Mouse (Mus musculus) thymus, postnatal 0 days (tissue): Measurements from ENCODE around the gene Ikzf1. TPM values are rescaled to one million over a fixed set of nuclear protein-coding genes. Genes with fewer than 3 reads are reported as not detected.

ENCODE experiments used
- DNase-seq: peaks from one replicate; pipeline ENCODE4 v3.0.0-alpha.2; 2015; ENCODE audit warnings: low spot score
- polyA plus RNA-seq: library from polyadenylated mRNA; unstranded; fragments of >200 nt; fragmentation: Nextera tagmentation; extraction: Ambion mirVana; gene quantifications from 2 replicates; pipeline ENCODE4 v1.2.1, GENCODE M21; 2015

Ikzf1 gene
- polyA plus RNA-seq, 1 experiment from 2014 or later, result 91.7 TPM

DNA sequence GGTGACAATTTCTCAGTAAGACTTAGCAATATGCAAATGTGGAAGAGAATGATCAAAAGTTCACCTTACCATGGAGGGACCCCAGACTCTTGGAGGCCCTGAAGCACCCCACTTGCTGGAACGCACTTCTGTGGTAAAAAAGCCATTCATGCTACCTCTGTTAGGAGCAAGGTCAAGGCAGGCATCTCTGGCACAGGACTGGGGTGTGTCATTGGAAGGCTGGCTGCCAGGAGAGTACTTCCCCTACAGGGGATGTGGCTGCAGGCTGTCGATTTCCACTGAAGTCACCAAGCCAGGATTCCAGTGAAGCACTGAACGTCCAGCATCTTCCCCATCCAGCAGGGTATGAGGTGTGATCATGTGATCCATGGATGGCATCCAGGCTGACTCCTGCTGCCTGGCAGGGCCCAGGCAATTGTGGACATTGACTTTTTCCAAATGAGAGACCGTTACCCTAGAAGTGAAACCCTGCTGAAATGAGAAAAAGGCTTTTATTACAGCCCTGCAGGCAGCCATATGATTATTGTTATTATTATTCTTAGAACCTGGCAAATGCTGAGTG, 32.9 kb downstream of the Ikzf1 start:
- no peak for DNase-seq

DNA sequence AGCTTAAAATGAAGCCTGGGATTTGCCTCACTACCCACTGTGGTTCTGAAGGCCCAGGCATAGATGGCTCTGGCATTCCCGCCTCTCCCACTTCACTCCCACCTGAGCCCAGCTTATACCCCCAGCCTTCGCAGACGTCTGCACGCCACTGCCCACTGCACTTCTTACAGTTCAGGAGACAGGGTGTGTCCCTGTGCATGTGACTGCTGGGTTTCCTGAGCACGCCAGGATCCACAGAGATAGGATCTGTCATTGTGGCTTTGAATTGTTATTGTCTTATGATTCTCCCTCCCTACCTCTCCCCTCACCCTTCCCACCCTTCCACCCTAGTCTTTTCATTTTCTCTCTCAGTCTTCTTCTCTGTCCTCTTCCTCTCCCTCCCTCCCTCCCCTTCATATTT, 34.9 kb downstream of the Ikzf1 start:
- no peak for DNase-seq

- peak; percentile 79 for DNase-seq
These were observed 40.6 kb downstream of the Ikzf1 start for GRCm38 (mm10) chr11:11725252-11725875.

GRCm38 (mm10) chr11:11725876-11726525, 41.2 kb downstream of the Ikzf1 start:
- peak; percentile 88 for DNase-seq

- DNase-seq, result no peak
These were observed 42.0 kb downstream of the Ikzf1 start for GRCm38 (mm10) chr11:11726807-11727276.

GRCm38 (mm10) chr11:11727936-11728556, 43.2 kb downstream of the Ikzf1 start:
- DNase-seq, result no peak

DNA sequence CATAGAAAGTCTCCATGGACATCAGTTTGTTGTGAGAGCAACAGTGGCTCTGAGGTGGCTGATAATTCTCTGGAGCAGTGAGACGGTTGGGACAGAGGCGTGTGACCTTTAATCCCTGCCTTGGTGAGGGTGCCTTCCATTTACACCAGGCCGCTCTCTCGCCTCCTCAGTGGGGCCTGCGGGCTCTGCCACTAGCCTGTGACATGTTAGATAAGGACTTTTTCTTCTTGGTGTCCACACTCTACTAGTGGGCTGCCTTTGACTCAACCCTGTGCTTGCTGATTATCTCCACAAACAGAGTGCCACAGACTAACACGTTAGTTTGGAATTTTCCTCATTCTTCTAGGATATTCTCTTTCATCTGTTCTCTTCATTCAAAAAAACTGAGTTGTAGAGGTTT, 44.4 kb downstream of the Ikzf1 start:
- DNase-seq, result no peak

- DNase-seq, result no peak
These were observed 45.3 kb downstream of the Ikzf1 start for GRCm38 (mm10) chr11:11730062-11730461.

DNA sequence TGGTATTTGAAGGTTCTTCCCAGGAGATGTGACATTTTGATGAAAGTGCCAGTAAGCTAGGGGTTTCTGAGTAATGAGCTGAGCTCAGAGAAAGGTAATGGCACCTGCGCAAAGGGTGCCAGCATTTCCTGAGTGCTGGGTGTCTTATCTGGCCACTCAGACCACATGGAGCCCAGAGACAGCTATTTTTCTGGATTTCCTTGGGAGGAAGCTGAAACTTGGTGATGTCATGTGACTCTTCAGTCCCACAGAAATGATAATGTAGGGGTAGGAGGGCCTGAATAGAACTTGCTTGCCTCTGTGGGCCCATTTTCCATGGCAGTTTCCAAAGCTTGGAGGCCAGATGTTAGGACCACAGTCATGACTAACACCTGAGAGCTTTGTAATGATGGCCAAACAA, 46.9 kb downstream of the Ikzf1 start:
- no peak for DNase-seq

DNA sequence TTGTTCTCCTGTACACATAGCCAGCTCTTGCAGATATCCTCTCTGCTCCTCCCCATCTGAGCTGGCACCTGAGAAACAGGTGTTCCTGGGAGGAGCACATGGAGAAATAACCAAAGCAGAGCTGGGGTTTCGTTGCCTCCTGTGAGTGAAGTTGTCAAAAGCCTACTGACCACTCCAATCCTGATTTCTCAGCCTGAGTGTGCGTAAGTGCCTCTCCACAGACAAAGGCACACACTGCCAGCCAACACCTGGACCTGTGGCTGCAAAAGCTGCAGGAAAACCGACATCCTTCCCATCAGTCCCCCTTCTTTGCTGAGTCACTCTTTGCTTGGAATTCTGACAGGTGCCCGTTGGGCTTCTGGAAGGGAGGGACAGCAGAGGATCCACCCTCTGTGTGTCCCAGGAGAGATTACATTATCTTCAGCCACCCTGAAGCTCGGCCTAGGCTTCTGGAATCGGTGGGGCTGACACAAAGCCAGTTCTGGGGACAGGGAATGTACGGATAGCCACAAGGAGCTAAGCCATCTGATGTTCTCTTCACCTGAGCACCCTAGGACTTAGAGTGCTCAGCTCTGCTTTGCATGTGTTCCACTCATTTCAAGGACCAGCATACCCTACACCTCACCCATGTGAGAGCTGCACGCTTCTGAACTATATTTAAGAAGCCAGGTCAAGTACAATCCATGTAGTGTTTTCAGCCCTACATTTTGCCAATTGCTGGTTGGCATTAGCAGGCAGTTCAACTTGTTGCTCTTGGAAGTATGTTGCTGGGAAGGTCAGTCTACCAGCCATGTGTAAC, 48.4 kb downstream of the Ikzf1 start:
- DNase-seq, result no peak

- DNase-seq, result no peak
These were observed 50.4 kb downstream of the Ikzf1 start for GRCm38 (mm10) chr11:11735155-11735554.

DNA sequence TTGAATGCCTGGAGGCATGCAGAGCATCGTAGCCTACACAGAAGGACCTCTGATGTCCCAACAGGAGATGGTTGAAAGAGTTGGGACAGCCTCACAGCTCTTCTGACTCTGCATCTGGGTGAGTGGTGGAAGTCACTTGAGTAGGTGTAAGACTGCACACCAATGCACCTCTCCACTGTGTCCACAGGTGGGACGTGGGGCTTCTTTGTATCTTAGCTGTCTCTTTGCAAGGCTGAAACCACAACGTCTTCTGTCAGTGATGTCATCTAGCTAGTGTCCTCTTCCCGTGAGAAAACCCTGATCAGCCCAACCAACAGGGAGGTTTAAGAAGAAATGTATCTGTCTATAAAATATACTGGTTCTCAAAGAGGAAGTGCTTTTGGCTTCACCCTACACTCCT, 52.1 kb downstream of the Ikzf1 start:
- DNase-seq, result peak; percentile 48

- no peak for DNase-seq
These were observed 52.8 kb downstream of the Ikzf1 start for GRCm38 (mm10) chr11:11737562-11737961.

- DNase-seq, result peak; percentile 60
These were observed 54.3 kb downstream of the Ikzf1 start for GRCm38 (mm10) chr11:11739054-11739453.

DNA sequence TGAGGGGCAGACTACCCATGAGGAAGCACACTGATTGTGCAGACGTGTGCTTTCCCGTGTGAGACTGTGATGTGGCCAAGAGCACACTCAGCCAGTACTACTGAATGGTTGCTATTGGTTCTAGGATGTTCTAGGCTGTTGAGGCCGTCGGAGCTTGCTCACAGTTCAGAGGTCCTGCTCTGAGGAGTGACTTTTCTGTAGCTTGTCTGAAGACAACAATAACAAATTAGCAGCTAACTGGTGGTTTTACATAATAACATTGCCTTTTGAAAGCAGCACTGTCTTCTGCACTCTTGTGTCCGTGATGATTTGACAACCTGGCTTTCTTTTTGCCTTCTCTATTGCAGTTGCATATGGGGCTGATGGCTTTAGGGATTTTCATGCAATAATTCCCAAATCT, 55.8 kb downstream of the Ikzf1 start:
- peak; percentile 35 for DNase-seq

DNA sequence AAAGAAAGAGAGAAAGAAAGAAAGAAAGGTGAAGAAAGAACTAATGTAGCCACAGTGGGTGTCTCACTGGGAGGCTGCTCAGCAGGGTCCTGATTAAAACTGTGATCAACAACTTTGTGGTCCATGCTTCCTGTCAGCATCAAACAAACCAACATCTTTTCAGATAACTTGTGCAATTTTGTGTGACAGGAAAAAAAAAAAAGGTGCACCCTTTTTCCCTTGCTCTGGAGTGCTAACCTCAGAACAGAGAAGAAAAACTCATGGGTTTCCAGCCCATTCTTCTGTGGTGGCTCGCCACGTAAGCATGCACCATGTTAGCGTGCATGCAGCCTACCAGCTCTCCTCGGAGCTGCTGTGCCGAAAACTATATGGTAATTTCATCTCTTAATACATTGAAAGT, 56.8 kb downstream of the Ikzf1 start:
- peak; percentile 60 for DNase-seq

DNA sequence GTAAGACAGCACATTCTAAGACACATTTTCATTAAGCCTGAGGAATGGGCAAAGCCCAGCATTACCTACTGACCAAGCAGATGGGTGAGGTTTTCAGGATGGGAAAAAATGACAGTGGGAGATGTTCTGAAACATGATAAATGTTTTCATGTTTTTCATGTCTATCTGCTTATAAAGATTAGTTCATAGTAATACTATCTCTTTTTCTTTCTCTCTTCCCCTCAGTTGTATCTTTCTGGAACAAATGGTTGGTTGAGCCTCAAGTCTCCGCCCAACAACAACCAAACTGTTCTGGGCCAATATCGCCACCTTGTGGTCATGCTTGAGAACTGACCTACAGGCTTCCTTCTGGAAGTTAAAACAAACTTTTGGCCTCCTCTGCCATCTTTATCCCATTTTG, 57.8 kb downstream of the Ikzf1 start:
- DNase-seq, result peak; percentile 85

- DNase-seq, result no peak
These were observed 59.4 kb downstream of the Ikzf1 start for GRCm38 (mm10) chr11:11744222-11744621.

DNA sequence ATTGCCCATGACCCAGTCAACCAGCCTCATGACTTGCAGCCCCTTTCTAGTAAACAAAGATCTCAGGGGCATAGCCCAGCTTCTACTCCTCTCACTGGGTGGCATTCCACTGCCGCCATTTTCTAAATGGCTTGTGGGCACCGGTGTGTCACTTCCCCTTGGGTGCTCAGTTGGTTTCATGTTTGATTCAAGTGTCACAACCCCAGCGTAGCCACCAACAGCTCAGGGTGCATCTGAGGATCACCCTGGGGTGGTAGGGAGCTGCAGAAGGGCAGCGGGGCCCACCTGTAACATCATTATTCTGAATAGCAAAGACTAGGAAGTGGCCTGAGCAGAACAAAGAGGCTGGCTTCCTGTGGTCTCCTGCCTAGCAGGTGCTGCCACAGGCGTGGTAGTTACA, 66.3 kb downstream of the Ikzf1 start:
- no peak for DNase-seq

- no peak for DNase-seq
These were observed 68.1 kb downstream of the Ikzf1 start for GRCm38 (mm10) chr11:11752859-11753258.

- DNase-seq, result no peak
These were observed 73.3 kb downstream of the Ikzf1 start for GRCm38 (mm10) chr11:11758121-11758520.

DNA sequence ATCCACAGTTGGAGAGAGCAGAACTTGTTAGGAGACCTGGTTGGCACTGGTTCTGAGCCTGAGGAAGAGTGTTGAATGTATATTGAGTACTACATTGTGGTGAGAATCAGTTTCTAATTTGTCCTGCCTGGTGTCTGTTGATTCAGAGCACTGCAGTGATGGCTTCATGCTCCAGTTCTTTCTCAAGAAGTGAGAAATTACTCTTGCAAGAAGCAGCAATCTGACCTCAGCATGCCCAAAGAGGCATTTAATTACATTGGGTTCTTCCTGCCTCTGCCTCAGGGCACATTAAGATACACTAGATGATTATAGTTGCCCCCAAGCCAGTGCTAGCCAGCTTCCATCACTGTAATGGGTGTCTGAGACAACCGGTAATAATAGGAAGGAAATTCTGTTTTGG, 74.1 kb downstream of the Ikzf1 start:
- no peak for DNase-seq
